Mouse (Mus musculus): ENCODE data around the gene Zfp1.

The Zfp1 gene

DNA sequence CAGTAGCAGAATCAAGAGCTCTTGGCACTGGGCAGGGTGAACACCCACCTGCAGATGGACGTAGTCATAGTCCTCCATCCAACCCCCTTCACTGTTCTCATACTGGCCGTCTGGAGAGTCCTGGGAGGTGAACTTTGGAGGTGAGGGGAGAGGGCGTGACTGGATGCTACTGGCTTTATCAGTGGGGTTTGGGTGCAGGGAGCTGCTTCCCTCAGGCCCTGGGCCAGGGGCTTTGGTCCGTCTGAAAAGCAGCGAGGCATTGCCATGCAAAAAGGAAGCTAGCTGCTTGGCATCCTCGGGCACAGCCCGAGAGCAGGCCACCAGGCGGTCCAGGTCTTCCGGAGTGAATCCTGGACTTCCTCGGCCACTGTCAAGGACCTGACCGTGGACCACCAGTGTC lies 70.1 kb downstream of the Zfp1 start:
- DNase-seq (ENCODE audit: low read depth, low spot score), result no peak

DNA sequence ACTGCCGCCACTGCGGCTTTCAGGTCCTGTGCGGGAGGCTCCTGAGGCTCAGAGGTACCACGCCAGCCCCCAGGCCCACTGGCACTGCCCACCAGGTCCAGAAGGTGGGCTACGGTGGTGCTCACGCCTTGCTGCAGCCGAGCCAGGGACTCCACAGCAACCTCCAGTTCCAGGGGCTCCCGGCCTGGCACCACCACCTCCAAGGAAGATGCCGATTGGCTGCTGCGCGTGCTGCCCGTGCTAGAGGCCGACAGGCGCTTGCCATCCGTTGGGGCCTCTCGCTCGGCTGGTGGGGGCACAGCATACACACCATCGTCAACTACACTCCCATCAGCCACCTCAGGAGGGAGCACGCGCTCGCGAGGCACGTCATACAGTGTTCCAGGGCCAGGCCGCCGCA lies 70.6 kb downstream of the Zfp1 start:
- no peak for DNase-seq (ENCODE audit: low read depth, low spot score)

DNA sequence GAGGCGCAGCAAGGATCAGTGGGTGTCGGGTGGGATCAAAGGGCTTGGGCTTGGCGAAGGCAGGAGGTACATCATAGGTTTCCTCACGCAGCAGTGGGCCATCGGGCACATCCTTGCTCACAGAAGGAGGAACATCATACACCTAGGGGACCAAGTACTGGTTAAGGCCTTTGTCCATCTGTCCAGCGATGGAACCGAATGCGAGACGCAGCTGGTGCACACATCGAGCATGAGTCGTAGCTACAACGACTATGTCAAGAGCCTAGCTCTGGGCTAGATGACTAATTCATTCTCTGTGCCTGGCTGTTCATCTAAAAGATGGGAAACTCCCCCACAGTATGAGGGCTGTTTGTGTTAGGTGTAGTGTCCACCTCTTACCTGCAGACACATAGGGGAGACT lies 71.1 kb downstream of the Zfp1 start:
- no peak for DNase-seq (ENCODE audit: low read depth, low spot score)

DNA sequence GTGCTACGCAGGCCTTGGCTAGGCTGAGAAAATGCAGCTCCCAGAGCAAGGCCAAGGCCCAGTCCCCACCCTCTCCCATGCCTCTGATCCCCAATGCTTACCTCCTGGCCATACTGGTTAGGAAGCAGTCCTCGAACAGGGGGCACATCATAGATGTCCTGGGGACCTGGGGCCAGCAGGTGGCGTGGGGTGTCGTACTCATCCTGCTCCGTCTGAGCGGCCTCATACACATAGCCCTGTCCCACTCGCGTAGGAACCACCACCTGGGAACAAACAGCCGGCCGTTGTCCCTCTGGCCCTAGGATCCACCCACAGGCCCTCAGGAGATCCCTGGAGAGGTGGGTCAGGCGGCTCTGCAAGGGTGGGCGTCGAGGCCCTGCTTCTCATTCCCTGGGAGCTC lies 72.3 kb downstream of the Zfp1 start:
- DNase-seq (ENCODE audit: low read depth, low spot score), result peak; percentile 58

DNA sequence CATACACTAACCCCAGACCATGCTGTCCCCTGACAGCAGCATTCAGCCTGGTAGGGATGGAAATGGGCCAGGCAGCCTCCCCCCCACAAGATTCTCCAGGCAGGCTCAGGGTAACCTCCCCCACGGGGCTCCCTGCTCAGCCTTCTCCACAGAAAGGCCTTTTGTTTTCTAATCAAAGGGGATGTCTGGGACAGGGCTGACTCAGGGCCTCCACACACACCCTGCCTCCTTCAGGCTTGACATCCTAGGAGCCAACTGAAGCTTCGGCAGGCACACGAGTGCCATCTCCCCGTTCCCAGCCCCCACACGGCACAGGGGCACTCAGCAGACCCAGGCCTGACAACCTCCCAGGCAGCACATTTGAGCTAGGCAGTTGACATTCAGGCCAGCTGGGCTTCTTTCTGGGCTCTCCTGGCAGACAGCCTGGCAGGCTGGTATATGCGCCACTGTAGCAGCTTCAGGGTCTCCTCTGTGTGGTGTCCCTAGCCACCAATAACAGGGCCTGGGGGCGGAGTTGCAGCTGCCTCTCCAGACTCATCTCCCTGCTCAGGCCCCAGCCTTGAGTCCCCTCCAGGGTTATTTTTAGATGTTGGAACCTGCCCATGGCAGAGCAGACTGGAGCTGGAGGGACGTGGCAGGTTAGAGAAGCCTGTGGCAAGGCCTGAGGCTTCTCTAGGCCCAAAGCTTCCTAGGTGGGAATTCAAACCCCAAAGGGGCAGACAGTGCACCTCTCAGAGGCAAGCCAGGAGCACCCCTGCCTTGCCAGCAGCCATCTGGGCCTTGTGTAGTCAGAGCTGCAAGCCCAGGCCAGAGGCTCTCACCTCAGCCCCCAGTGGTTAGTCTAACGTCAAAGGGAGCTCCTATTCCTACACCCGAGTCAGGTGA lies 73.6 kb downstream of the Zfp1 start:
- DNase-seq (ENCODE audit: low read depth, low spot score), result no peak

DNA sequence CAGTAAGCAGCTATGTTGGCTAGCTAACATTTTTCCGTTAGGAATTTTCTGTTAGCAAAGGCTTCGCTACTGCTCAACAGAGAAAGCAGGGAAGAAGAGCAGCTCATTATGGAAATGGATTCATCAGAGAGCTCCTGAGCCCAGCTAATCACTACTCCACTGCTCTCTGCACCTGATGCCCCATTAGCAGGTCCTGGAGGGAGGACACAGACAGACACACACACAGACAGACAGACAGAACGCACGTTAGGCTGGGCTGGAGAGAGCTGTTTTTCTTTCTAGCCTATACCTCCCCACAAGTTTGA lies 74.2 kb downstream of the Zfp1 start:
- DNase-seq (ENCODE audit: low read depth, low spot score), result no peak

DNA sequence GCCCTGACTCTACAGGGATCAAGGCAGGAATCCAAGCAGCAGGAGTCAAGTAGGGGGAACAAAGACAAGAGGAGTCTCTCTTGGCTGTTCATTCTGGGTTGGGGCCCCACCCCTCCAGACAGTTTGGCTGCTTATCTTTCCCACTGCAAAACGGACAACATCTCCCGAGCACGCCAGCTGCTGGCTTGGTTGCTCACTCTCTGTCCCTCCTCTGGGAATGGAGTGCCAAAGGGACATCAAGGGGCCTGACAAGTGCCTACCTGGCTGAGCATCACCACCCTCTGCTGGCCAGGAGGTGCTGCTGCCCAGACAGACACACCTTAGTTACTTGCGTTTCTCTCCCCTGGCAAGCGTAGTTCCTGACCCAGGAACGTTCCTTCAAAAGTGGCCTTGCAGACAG lies 74.7 kb downstream of the Zfp1 start:
- no peak for DNase-seq (ENCODE audit: low read depth, low spot score)

DNA sequence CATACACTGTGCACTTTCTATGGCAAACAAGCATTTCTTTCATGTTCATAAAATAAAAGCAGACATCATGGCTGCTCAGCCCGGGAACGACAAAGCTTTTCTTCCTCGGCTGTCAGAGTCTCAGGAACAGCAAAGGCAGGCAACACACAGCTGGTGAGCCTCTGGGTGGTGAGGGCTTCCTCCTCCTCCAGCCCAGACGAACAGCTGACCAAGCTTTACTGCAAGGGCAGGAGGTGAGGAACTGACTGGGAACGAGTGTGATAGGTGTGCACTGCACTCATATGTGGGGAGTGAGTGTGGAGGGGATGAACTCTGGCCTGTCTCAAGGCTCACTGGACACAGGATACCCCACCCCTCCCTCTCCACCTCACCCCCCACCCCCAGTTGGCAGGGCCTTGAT lies 75.7 kb downstream of the Zfp1 start:
- no peak for DNase-seq (ENCODE audit: low read depth, low spot score)

DNA sequence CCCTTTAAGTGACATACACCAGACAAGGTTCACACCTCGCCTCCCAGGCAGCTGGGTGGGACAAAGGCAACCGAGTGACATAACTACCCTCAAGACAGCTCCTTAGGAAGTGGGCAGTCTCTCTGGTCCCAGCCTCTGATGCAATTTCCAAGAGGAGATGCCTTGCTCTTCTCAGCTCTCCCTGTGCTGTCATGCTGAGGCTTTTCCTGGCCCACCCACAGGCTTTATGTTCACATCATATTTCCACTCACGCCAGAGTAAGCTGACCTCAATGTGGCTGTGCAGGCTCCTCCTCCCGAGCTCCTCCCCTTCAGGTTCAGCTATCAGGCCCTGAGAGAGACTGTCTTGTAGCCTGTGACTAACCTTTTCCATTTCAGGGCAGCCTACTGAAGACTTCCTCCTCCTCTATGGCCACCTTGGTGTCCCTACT lies 76.9 kb downstream of the Zfp1 start:
- DNase-seq (ENCODE audit: low read depth, low spot score), result no peak
